Mouse (Mus musculus): ENCODE measurements at regions not wholly inside any gene's neighbourhood (a gene's known extent, or its start where the extent isn't known, plus 50 kb on each side); places are given as distances from the start of the nearest gene placed in this dataset.

GRCm38 (mm10) chr3:130921621-130922245 lies 188.5 kb upstream of the Lef1 start:
- no peak for TF ChIP-seq CTCF (IDR thresholded peaks at IDR 0.05; ENCODE audit: borderline replicate concordance, insufficient read depth, low read depth, low read length)
- no peak for TF ChIP-seq POLR2A (IDR thresholded peaks at IDR 0.05; ENCODE audit: borderline replicate concordance, insufficient read depth, low read length)
